Mouse (Mus musculus): ENCODE measurements around the gene Zfp971. TPM values are rescaled to one million over a fixed set of nuclear protein-coding genes. Genes with fewer than 3 reads are reported as not detected.
"Not testable (repeated sequence)": the region's sequence is repeated elsewhere in the genome, so short reads cannot be mapped to it uniquely, and the experiment has no call there.

Gene Zfp971
- 10 to 100 TPM; 36.7 to 38.0 TPM for total RNA-seq (2021)
- long read RNA-seq, experiment 1, transcript Zfp971-201 (3 exons, 923 nt): major isoform, 6 of 18 reads
- long read RNA-seq, experiment 1, partial matches to known transcripts: 0 of 18 reads
- long read RNA-seq, experiment 1, other reads (novel, unspliced or antisense): 10 of 18 reads
- long read RNA-seq, experiment 2, transcript Zfp971-201 (3 exons, 923 nt): major isoform, 9 of 15 reads
- long read RNA-seq, experiment 2, partial matches to known transcripts: 0 of 15 reads
- long read RNA-seq, experiment 2, other reads (novel, unspliced or antisense): 5 of 15 reads

DNA sequence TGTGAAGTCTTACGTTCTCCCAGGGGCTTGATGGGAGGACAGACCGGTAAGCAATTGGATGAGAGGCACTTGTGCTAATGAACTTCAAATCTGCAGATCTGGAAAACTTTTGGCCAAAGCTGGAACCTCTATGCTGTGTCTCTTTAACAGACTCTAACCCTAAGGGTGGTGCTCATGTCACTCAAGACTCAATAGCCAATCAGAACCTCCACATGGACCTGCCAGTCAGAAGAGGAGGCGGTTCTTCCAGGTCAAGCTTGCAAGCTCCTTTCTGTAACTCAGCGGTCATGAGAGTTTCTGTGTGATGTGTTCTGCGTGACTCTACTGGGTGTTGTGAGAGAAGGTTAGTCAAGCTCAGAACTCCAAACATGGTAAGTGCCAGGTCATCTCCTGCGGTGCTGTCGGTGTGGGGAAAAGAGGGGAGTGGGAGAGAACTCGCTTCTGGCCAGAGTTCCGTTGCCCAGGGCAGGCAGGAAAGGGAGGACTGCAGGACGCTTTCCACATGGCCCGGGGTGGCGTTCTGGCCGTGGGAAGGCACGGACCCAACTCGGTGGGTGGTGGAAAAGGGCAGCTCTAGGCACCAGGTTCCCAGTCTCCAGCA lies at the start of gene Zfp971:
Gene Zfp971, plus strand, starts transcription at position 274 of the 601 bp plus-strand sequence.
- intact Hi-C loops (cut with DNase I): not testable (repeated sequence)
- peak within 1 kb of the TSS; percentile 86 for H3K4me3 ChIP-seq
- DNase-seq: peak; percentile 54
- peak within 1 kb of the TSS; percentile 79 for H3K27ac ChIP-seq

DNA sequence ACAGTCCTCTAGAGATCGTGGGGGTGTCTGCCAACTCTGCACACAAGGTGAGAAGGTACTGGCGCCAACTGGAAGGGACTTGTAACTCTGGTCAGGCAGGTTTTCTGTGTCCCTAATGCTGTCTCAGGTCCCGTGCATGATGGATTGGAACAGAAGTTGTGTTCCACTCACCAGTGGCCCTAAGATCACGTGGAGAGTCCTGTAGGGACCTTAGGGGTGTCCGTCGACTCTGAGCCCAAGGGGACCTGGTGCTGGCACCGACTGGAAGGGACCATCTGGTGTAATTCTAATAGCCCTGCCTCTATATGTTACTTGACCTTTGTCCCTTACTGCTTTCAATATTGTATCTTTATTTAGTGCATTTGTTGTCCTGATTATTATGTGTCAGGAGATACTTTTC lies 48.3 kb upstream of the Zfp971 start:
- H3K4me3 ChIP-seq; DNase-seq; intact Hi-C loops (cut with DNase I); H3K27ac ChIP-seq: not testable (repeated sequence)

DNA sequence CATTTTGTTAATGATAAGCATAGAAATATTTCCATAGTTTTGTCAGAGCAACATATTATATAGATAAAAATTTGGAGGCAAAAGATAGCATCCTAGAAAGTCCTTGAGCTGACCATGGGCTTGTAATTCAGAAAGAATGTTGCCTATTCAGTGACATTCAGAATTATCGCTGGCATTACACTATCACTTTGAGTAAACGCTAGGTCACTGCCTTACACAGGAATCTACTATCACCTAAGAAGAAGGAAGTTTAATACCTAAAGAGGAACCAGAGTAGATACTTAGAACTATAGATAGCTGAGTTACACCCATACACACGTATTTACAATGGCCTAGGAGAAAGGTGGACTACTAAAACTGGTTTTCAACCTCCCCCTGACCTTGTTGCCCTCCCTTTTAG lies 3.6 kb upstream of the Zfp971 start:
- H3K27ac ChIP-seq; H3K4me3 ChIP-seq; intact Hi-C loops (cut with DNase I); DNase-seq: not testable (repeated sequence)

GRCm38 (mm10) chr2:178020773-178021172 lies 2.3 kb upstream of the Zfp971 start:
- H3K27ac ChIP-seq; DNase-seq; H3K4me3 ChIP-seq; intact Hi-C loops (cut with DNase I): not testable (repeated sequence)

DNA sequence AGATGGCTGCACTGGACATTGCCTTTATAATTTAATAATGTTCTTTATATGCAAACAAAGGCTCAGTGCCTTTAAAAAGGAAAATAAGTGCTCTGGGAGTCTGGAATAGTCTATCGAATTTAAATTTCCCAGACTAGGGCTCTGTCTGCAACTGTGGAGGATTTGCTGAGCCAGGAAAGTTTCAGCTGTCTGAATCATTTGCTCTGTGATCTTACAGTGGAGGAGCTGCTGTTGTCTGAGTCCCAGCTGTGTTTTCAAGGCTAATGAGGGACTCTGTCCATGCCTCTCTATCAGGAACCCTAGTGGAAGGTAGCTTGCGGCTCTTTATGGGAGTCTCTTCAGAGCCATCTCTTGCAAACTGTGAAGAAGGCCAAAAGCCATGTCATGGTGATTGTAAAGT lies 777 bp downstream of the Zfp971 start:
- peak overlapping the region; percentile 86 for H3K4me3 ChIP-seq
- DNase-seq; intact Hi-C loops (cut with DNase I): not testable (repeated sequence)
- H3K27ac ChIP-seq: peak overlapping the region; percentile 79

DNA sequence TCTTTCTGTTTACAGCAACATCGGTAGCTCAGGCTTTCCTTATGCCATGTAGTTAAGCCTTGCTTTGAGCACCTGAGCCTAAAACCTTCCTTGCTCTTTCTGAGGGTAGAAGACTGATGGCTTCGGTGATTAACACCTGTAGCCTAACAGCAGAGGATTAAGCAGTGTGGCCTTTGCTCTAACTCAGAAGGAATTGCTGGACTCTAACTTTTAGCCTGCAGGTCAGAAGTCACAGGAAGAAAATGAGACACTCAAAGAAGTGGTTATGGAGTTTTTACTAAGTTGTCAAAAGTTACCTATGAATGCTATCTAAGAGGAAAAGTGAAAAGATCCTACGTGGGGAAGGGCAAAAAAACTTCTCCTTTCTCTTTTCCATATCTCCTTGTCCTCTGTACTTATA lies 4.5 kb downstream of the Zfp971 start:
- H3K4me3 ChIP-seq; intact Hi-C loops (cut with DNase I); DNase-seq; H3K27ac ChIP-seq: not testable (repeated sequence)

- TF ChIP-seq CTCF (IDR thresholded peaks at IDR 0.05): peak; percentile 79
- no peak overlapping the region for H3K4me3 ChIP-seq
- peak; percentile 42 for DNase-seq
- no peak overlapping the region for H3K27ac ChIP-seq
- intact Hi-C loops (cut with DNase I): no loop called here
Observed at GRCm38 (mm10) chr2:178058195-178058594, 35.1 kb downstream of the Zfp971 start.

GRCm38 (mm10) chr2:178078166-178078717 lies 55.2 kb downstream of the Zfp971 start, which contains the start of gene Zfp931:
Gene Zfp931 (minus strand): TSS chr2:178078476.
- Histone ChIP-seq H3K27ac (peak within 1 kb of the TSS; percentile 78), H3K4me3 (peak within 1 kb of the TSS; percentile 80)
- intact Hi-C loops (cut with DNase I); DNase-seq: not testable (repeated sequence)

Other genes starting within 250 kb of the Zfp971 start
- 10 to 100 TPM; 91.9 to 96.6 TPM for gene Gm14325, start 182.9 kb upstream of the Zfp971 start, total RNA-seq (2021)
- 1 to 10 TPM; 4.0 to 5.0 TPM for gene Gm14327, start 126.2 kb upstream of the Zfp971 start, total RNA-seq (2021)
- 1 to 10 TPM; 1.1 to 1.8 TPM for gene Zfp972, start 97.7 kb upstream of the Zfp971 start, total RNA-seq (2021)
- gene Gm14326, start 66.0 kb upstream of the Zfp971 start, total RNA-seq (2021): 10 to 100 TPM; 37.4 to 42.4 TPM
- 10 to 100 TPM in 1 of 2 experiments, 1 to 10 TPM in 1; 9.5 to 13.9 TPM for gene Zfp931, start 55.2 kb downstream of the Zfp971 start, total RNA-seq (2021)
- under 1 TPM in 1 of 2 experiments, not detected in 1; 0.11 TPM for gene Phactr3, start 95.7 kb downstream of the Zfp971 start, total RNA-seq (2021)